In genomic region chr4:132351401-132351800, GRCm38 (mm10) we compare ENCODE assay signal across 8 mouse cellular contexts. TPM values are rescaled to one million over a fixed set of nuclear protein-coding genes. Genes with fewer than 3 reads are reported as not detected.
DNase-seq lines count a peak whose midpoint lies in the region; ATAC-seq and TF ChIP-seq lines count a peak whose summit lies in the region.
"Had no signal": no experiment of that assay in that cellular context is flagged by ENCODE, and none has a peak within 500 bp of the region (broad histone marks: within the 10 kb centered on the region; RNA-seq: fewer than 3 reads in every experiment).

No protein-coding gene starts in this region.

- TF ChIP-seq CTCF in hindbrain, postnatal 0 days (IDR thresholded peaks at IDR 0.05; ENCODE audit: low read depth) = no peak

- H3K4me2 ChIP-seq in lung, embryonic 16.5 days (ENCODE audit: low read depth, low read length) = peak overlapping the region; percentile 78
- peak overlapping the region; percentile 19; the same call in 1 of the 2 replicates for H3K4me2 ChIP-seq in embryonic facial prominence, embryonic 11.5 days (ENCODE audit: low read depth, low read length)
- peak overlapping the region; percentile 73; the same call in 1 of the 2 replicates for H3K4me2 ChIP-seq in hindbrain, postnatal 0 days (ENCODE audit: low read depth, low read length)
- peak overlapping the region; percentile 80 for H3K4me2 ChIP-seq in neural tube, embryonic 13.5 days

- 35% methylated on average over 1 of the region's 1 CpGs for WGBS in lung, embryonic 16.5 days
- WGBS in embryonic facial prominence, embryonic 11.5 days = 39% methylated on average over 1 of the region's 1 CpGs
- WGBS in hindbrain, postnatal 0 days = 44% methylated on average over 1 of the region's 1 CpGs
- 38% methylated on average over 1 of the region's 1 CpGs for WGBS in neural tube, embryonic 13.5 days

- peak overlapping the region; percentile 92 for H3K4me3 ChIP-seq in lung, embryonic 16.5 days (ENCODE audit: low read length)
- peak overlapping the region; percentile 9; the same call in 1 of the 2 replicates for H3K4me3 ChIP-seq in embryonic facial prominence, embryonic 11.5 days (ENCODE audit: low read depth, low read length)
- no peak overlapping the region for H3K4me3 ChIP-seq in hindbrain, postnatal 0 days (ENCODE audit: low read length)
- H3K4me3 ChIP-seq in neural tube, embryonic 13.5 days = 0 out of 2 replicates have a peak overlapping the region, but pooled peaks have one; percentile 84

- DNase-seq in lung, postnatal 25 days (ENCODE audit: low spot score) = no peak
- DNase-seq in embryonic facial prominence, embryonic 11.5 days (ENCODE audit: low spot score) = no peak
- no peak for DNase-seq in hindbrain, postnatal 0 days (ENCODE audit: low spot score)
- no peak for DNase-seq in spleen, postnatal 14 days (ENCODE audit: low spot score in 2 of 2)
- DNase-seq in gastrocnemius, postnatal 4 days (ENCODE audit: low spot score in 2 of 2) = no peak

- no peak for ATAC-seq in lung, embryonic 16.5 days (ENCODE audit: low read depth)
- no peak for ATAC-seq in embryonic facial prominence, embryonic 11.5 days (replicated peaks; ENCODE audit: insufficient number of reproducible peaks, low FRiP score, low TSS enrichment, low read depth)
- ATAC-seq in hindbrain, postnatal 0 days = no peak
- no peak for ATAC-seq in neural tube, embryonic 13.5 days (ENCODE audit: low read depth)
- ATAC-seq: inflammation-experienced regulatory T-cells, adult 6 months had no signal

- H3K36me3 ChIP-seq in lung, embryonic 16.5 days (ENCODE audit: control insufficient read depth, insufficient read depth, low read length) = peaks cover 9% of the 10 kb centered on the region; the same call in 1 of the 2 replicates
- no peaks in the 10 kb centered on the region; the same call in 1 of the 2 replicates for H3K36me3 ChIP-seq in embryonic facial prominence, embryonic 11.5 days (replicated peaks; ENCODE audit: control insufficient read depth, insufficient read depth, low read depth, low read length)
- H3K36me3 ChIP-seq in hindbrain, postnatal 0 days (ENCODE audit: insufficient read depth, low read length) = no peaks in the 10 kb centered on the region
- peaks cover 6% of the 10 kb centered on the region; the same call in 1 of the 2 replicates for H3K36me3 ChIP-seq in neural tube, embryonic 13.5 days

- no peaks in the 10 kb centered on the region for H3K9me3 ChIP-seq in lung, embryonic 16.5 days (ENCODE audit: control insufficient read depth, low read length)
- no peaks in the 10 kb centered on the region for H3K9me3 ChIP-seq in embryonic facial prominence, embryonic 11.5 days (replicated peaks; ENCODE audit: control insufficient read depth, low read length)
- H3K9me3 ChIP-seq in hindbrain, postnatal 0 days (ENCODE audit: low read length) = no peaks in the 10 kb centered on the region
- no peaks in the 10 kb centered on the region for H3K9me3 ChIP-seq in neural tube, embryonic 13.5 days

- H3K4me1 ChIP-seq in lung, embryonic 16.5 days (replicated peaks; ENCODE audit: control insufficient read depth, insufficient read depth, low read length) = peaks cover 10% of the 10 kb centered on the region; the same call in 1 of the 2 replicates
- H3K4me1 ChIP-seq in embryonic facial prominence, embryonic 11.5 days (ENCODE audit: control insufficient read depth, insufficient read depth, low read length) = no peaks in the 10 kb centered on the region
- 0 out of 2 replicates have a peak, but pooled peaks cover 5% of the 10 kb centered on the region for H3K4me1 ChIP-seq in hindbrain, postnatal 0 days (ENCODE audit: insufficient read depth, low read length)
- peaks cover 21% of the 10 kb centered on the region for H3K4me1 ChIP-seq in neural tube, embryonic 13.5 days (replicated peaks)

- H3K27me3 ChIP-seq in lung, embryonic 16.5 days (ENCODE audit: control insufficient read depth, insufficient read depth, low read depth, low read length) = no peaks in the 10 kb centered on the region
- no peaks in the 10 kb centered on the region for H3K27me3 ChIP-seq in embryonic facial prominence, embryonic 11.5 days (ENCODE audit: control insufficient read depth, insufficient read depth, low read length)
- no peaks in the 10 kb centered on the region for H3K27me3 ChIP-seq in hindbrain, postnatal 0 days (ENCODE audit: insufficient read depth, low read length)
- no peaks in the 10 kb centered on the region for H3K27me3 ChIP-seq in neural tube, embryonic 13.5 days

- no peak overlapping the region for H3K27ac ChIP-seq in lung, embryonic 16.5 days (ENCODE audit: low read length)
- no peak overlapping the region for H3K27ac ChIP-seq in embryonic facial prominence, embryonic 11.5 days (replicated peaks; ENCODE audit: low read depth, low read length)
- H3K27ac ChIP-seq in hindbrain, postnatal 0 days = no peak overlapping the region
- no peak overlapping the region for H3K27ac ChIP-seq in neural tube, embryonic 13.5 days (replicated peaks)

- H3K9ac ChIP-seq in lung, embryonic 16.5 days (ENCODE audit: low read length) = peak overlapping the region; percentile 94; the same call in 1 of the 2 replicates
- 0 out of 2 replicates have a peak overlapping the region, but pooled peaks have one; percentile 14 for H3K9ac ChIP-seq in embryonic facial prominence, embryonic 11.5 days (replicated peaks; ENCODE audit: low read length)
- no peak overlapping the region for H3K9ac ChIP-seq in hindbrain, postnatal 0 days (replicated peaks; ENCODE audit: low read length)
- peak overlapping the region; percentile 90; the same call in 1 of the 2 replicates for H3K9ac ChIP-seq in neural tube, embryonic 13.5 days

RNA-seq across cellular contexts. Expression of gene Rcc1, which starts 2.0 kb away (rescaled TPM):
- 73.0 and 73.9 TPM in 2 replicates for polyA plus RNA-seq in lung, embryonic 16.5 days (2015; fragmentation: Nextera tagmentation; extraction: Ambion mirVana)
- 60.6 and 61.5 TPM in 2 replicates for polyA plus RNA-seq in embryonic facial prominence, embryonic 11.5 days (2014; fragmentation: Nextera tagmentation; extraction: Ambion mirVana)
- total RNA-seq in hindbrain, postnatal 0 days (2014; rRNA removed) = 20.7 and 24.4 TPM in 2 replicates
- 28.8 and 29.7 TPM in 2 replicates for polyA plus RNA-seq in hindbrain, postnatal 0 days (2015; fragmentation: Nextera tagmentation; extraction: Ambion mirVana)
- polyA plus RNA-seq in neural tube, embryonic 13.5 days (2015; fragmentation: Nextera tagmentation; extraction: Ambion mirVana) = 35.6 and 36.1 TPM in 2 replicates
- total RNA-seq in gastrocnemius, postnatal 4 days (2021) = 10 to 100 TPM; 25.3 to 27.7 TPM

RNA-seq across cellular contexts. Expression of gene Trnau1ap, which starts 22.1 kb away (rescaled TPM):
- polyA plus RNA-seq in lung, embryonic 16.5 days (2015; fragmentation: Nextera tagmentation; extraction: Ambion mirVana) = 67.0 TPM in 2 replicates
- 76.6 and 79.7 TPM in 2 replicates for polyA plus RNA-seq in embryonic facial prominence, embryonic 11.5 days (2014; fragmentation: Nextera tagmentation; extraction: Ambion mirVana)
- total RNA-seq in hindbrain, postnatal 0 days (2014; rRNA removed) = 53.2 and 79.3 TPM in 2 replicates
- 56.6 and 62.6 TPM in 2 replicates for polyA plus RNA-seq in hindbrain, postnatal 0 days (2015; fragmentation: Nextera tagmentation; extraction: Ambion mirVana)
- 77.5 and 81.3 TPM in 2 replicates for polyA plus RNA-seq in neural tube, embryonic 13.5 days (2015; fragmentation: Nextera tagmentation; extraction: Ambion mirVana)
- 10 to 100 TPM; 25.0 to 26.6 TPM for total RNA-seq in gastrocnemius, postnatal 4 days (2021)

RNA-seq across cellular contexts. Expression of gene Rab42, which starts 48.2 kb away (rescaled TPM):
- 2.1 and 2.5 TPM in 2 replicates for polyA plus RNA-seq in lung, embryonic 16.5 days (2015; fragmentation: Nextera tagmentation; extraction: Ambion mirVana)
- 0.67 and 2.2 TPM in 2 replicates for polyA plus RNA-seq in embryonic facial prominence, embryonic 11.5 days (2014; fragmentation: Nextera tagmentation; extraction: Ambion mirVana)
- 4.9 and 5.4 TPM in 2 replicates for total RNA-seq in hindbrain, postnatal 0 days (2014; rRNA removed)
- 5.1 and 5.9 TPM in 2 replicates for polyA plus RNA-seq in hindbrain, postnatal 0 days (2015; fragmentation: Nextera tagmentation; extraction: Ambion mirVana)
- 1.1 and 1.7 TPM in 2 replicates for polyA plus RNA-seq in neural tube, embryonic 13.5 days (2015; fragmentation: Nextera tagmentation; extraction: Ambion mirVana)
- 1 to 10 TPM; 1.0 to 1.3 TPM for total RNA-seq in gastrocnemius, postnatal 4 days (2021)

Comparison
In these comparisons a context has a peak if more than half of its experiments do, and no peak if none do; other contexts are left out.
1. H3K4me2 ChIP-seq: peak in every context shown above with its lines; median percentile 80 in neural tube, embryonic 13.5 days; 78 in lung, embryonic 16.5 days; 73 in hindbrain, postnatal 0 days; 19 in embryonic facial prominence, embryonic 11.5 days.